Mouse (Mus musculus) kidney, embryonic 15.5 days (tissue): ENCODE results near the gene Cabp2. TPM values are rescaled to one million over a fixed set of nuclear protein-coding genes. Genes with fewer than 3 reads are reported as not detected.

Source experiments
- ATAC-seq: fragments of 200-750 bp; cut with Nextera tagmentation; replicated peaks from 2 replicates; pipeline ENCODE4 v1.8.0; 2017; ENCODE audit warnings: moderate TSS enrichment; ENCODE audit not compliant: low FRiP score
- H3K27ac ChIP-seq: fragments of 300-500 bp; sonication (generic); 2 replicates; pipeline ENCODE4 v1.5.1; 2015; ENCODE audit warnings: mild to moderate bottlenecking, inconsistent platforms
- H3K27me3 ChIP-seq: fragments of 300-500 bp; sonication (generic); 2 replicates; pipeline ENCODE4 v1.6.1; 2015; ENCODE audit warnings: inconsistent platforms
- H3K36me3 ChIP-seq: fragments of 300-500 bp; sonication (generic); 2 replicates; pipeline ENCODE4 v1.6.1; 2015; ENCODE audit warnings: inconsistent platforms
- H3K4me1 ChIP-seq: fragments of 300-500 bp; sonication (generic); 2 replicates; pipeline ENCODE4 v1.6.1; 2015; ENCODE audit warnings: inconsistent platforms
- H3K4me2 ChIP-seq: fragments of 300-500 bp; sonication (generic); 2 replicates; pipeline ENCODE4 v1.6.1; 2015; ENCODE audit warnings: moderate library complexity, mild to moderate bottlenecking, inconsistent platforms
- H3K4me3 ChIP-seq: fragments of 300-500 bp; sonication (generic); replicated peaks from 2 replicates; pipeline ENCODE4 v1.5.1; 2015; ENCODE audit warnings: mild to moderate bottlenecking, inconsistent platforms
- H3K9ac ChIP-seq: fragments of 300-500 bp; sonication (generic); 2 replicates; pipeline ENCODE4 v1.6.1; 2015; ENCODE audit warnings: mild to moderate bottlenecking, inconsistent platforms
- H3K9me3 ChIP-seq: fragments of 300-500 bp; sonication (generic); replicated peaks from 2 replicates; pipeline ENCODE4 v1.6.1; 2016; ENCODE audit warnings: inconsistent platforms
- WGBS: fragments of 180-500 bp; shearing (Covaris S2); methylation state at CpG from one replicate; pipeline ENCODE4 v1.1.7; 2015; ENCODE audit warnings: mixed read lengths; 5-methylcytosine and 5-hydroxymethylcytosine counted together
- polyA plus RNA-seq: library from polyadenylated mRNA; unstranded; fragments of >200 nt; fragmentation: Nextera tagmentation; extraction: Ambion mirVana; gene quantifications from 2 replicates; pipeline ENCODE4 v1.2.1, GENCODE M21; 2015

The Cabp2 gene
- polyA plus RNA-seq, 1 experiment from 2014 or later = 0.84 TPM

GRCm38 (mm10) chr19:4108535-4108934, 27.2 kb downstream of the Cabp2 start:
- no peak for ATAC-seq
- Histone ChIP-seq H3K4me3 (no peak overlapping the region), H3K27ac (no peak overlapping the region), H3K4me2 (no peak overlapping the region), H3K9ac (no peak overlapping the region), H3K4me1 (peaks cover 32% of the 10 kb centered on the region), H3K36me3 (peaks cover 30% of the 10 kb centered on the region), H3K27me3 (no peaks in the 10 kb centered on the region), H3K9me3 (no peaks in the 10 kb centered on the region)
- WGBS = 85% methylated on average over 9 of the region's 9 CpGs

- Histone ChIP-seq H3K9ac (no peak overlapping the region), H3K36me3 (peaks cover 60% of the 10 kb centered on the region), H3K9me3 (no peaks in the 10 kb centered on the region), H3K4me1 (peaks cover 52% of the 10 kb centered on the region), H3K27me3 (no peaks in the 10 kb centered on the region), H3K4me2 (no peak overlapping the region), H3K27ac (peak overlapping the region; percentile 84; the same call in 1 of the 2 replicates), H3K4me3 (no peak overlapping the region)
- 92% methylated on average over 26 of the region's 26 CpGs for WGBS
- ATAC-seq = no peak
Observed at GRCm38 (mm10) chr19:4112063-4112960, 30.9 kb downstream of the Cabp2 start.

GRCm38 (mm10) chr19:4113186-4113805, 31.9 kb downstream of the Cabp2 start:
- Histone ChIP-seq H3K36me3 (peaks cover 64% of the 10 kb centered on the region), H3K9ac (no peak overlapping the region), H3K9me3 (no peaks in the 10 kb centered on the region), H3K27me3 (no peaks in the 10 kb centered on the region), H3K4me1 (peaks cover 53% of the 10 kb centered on the region), H3K27ac (peak overlapping the region; percentile 84), H3K4me2 (peak overlapping the region; percentile 13; the same call in 1 of the 2 replicates), H3K4me3 (no peak overlapping the region)
- peak; percentile 19; the same call in 1 of the 2 replicates for ATAC-seq
- 39% methylated on average over 13 of the region's 13 CpGs for WGBS

- peak; percentile 69 for ATAC-seq
- H3K36me3 ChIP-seq = peaks cover 66% of the 10 kb centered on the region
- H3K4me2 ChIP-seq = peak overlapping the region; percentile 13; the same call in 1 of the 2 replicates
- H3K9ac ChIP-seq = 0 out of 2 replicates have a peak overlapping the region, but pooled peaks have one; percentile 21
- H3K4me1 ChIP-seq = peaks cover 53% of the 10 kb centered on the region
- WGBS = 6% methylated on average over 5 of the region's 5 CpGs
- H3K4me3 ChIP-seq = no peak overlapping the region
- no peaks in the 10 kb centered on the region for H3K9me3 ChIP-seq
- H3K27ac ChIP-seq = peak overlapping the region; percentile 84
- H3K27me3 ChIP-seq = no peaks in the 10 kb centered on the region
Observed at GRCm38 (mm10) chr19:4113806-4114230, 32.4 kb downstream of the Cabp2 start.

- H3K36me3 ChIP-seq = peaks cover 68% of the 10 kb centered on the region
- H3K9ac ChIP-seq = peak overlapping the region; percentile 21; the same call in 1 of the 2 replicates
- H3K27me3 ChIP-seq = no peaks in the 10 kb centered on the region
- no peak overlapping the region for H3K4me2 ChIP-seq
- H3K4me3 ChIP-seq = no peak overlapping the region
- H3K9me3 ChIP-seq = no peaks in the 10 kb centered on the region
- 86% methylated on average over 10 of the region's 10 CpGs for WGBS
- peak overlapping the region; percentile 84 for H3K27ac ChIP-seq
- peaks cover 51% of the 10 kb centered on the region for H3K4me1 ChIP-seq
- no peak for ATAC-seq
Observed at GRCm38 (mm10) chr19:4114551-4114950, 33.2 kb downstream of the Cabp2 start.

- no peaks in the 10 kb centered on the region for H3K27me3 ChIP-seq
- 94% methylated on average over 10 of the region's 10 CpGs for WGBS
- H3K27ac ChIP-seq = peak overlapping the region; percentile 84
- H3K4me2 ChIP-seq = no peak overlapping the region
- no peaks in the 10 kb centered on the region for H3K9me3 ChIP-seq
- H3K36me3 ChIP-seq = peaks cover 66% of the 10 kb centered on the region
- ATAC-seq = no peak
- no peak overlapping the region for H3K4me3 ChIP-seq
- peaks cover 47% of the 10 kb centered on the region for H3K4me1 ChIP-seq
- H3K9ac ChIP-seq = no peak overlapping the region
Observed at GRCm38 (mm10) chr19:4115144-4115543, 33.8 kb downstream of the Cabp2 start.

- 91% methylated on average over 11 of the region's 11 CpGs for WGBS
- H3K27me3 ChIP-seq = no peaks in the 10 kb centered on the region
- no peak overlapping the region for H3K4me2 ChIP-seq
- H3K27ac ChIP-seq = no peak overlapping the region
- ATAC-seq = no peak
- no peak overlapping the region for H3K4me3 ChIP-seq
- no peak overlapping the region for H3K9ac ChIP-seq
- H3K36me3 ChIP-seq = peaks cover 66% of the 10 kb centered on the region
- peaks cover 50% of the 10 kb centered on the region for H3K4me1 ChIP-seq
- H3K9me3 ChIP-seq = no peaks in the 10 kb centered on the region
Observed at GRCm38 (mm10) chr19:4115816-4116215, 34.4 kb downstream of the Cabp2 start.

GRCm38 (mm10) chr19:4117006-4117405, 35.6 kb downstream of the Cabp2 start:
- Histone ChIP-seq H3K9ac (no peak overlapping the region), H3K4me1 (peaks cover 55% of the 10 kb centered on the region), H3K27me3 (no peaks in the 10 kb centered on the region), H3K4me3 (no peak overlapping the region), H3K9me3 (no peaks in the 10 kb centered on the region), H3K4me2 (no peak overlapping the region), H3K36me3 (peaks cover 60% of the 10 kb centered on the region), H3K27ac (0 out of 2 replicates have a peak overlapping the region, but pooled peaks have one; percentile 8)
- WGBS = 83% methylated on average over 7 of the region's 7 CpGs
- no peak for ATAC-seq

- H3K9me3 ChIP-seq = no peaks in the 10 kb centered on the region
- H3K4me3 ChIP-seq = no peak overlapping the region
- H3K4me1 ChIP-seq = peaks cover 44% of the 10 kb centered on the region
- H3K4me2 ChIP-seq = no peak overlapping the region
- H3K9ac ChIP-seq = no peak overlapping the region
- WGBS = 93% methylated on average over 2 of the region's 2 CpGs
- H3K36me3 ChIP-seq = peaks cover 47% of the 10 kb centered on the region
- H3K27me3 ChIP-seq = no peaks in the 10 kb centered on the region
- H3K27ac ChIP-seq = no peak overlapping the region
- no peak for ATAC-seq
Observed at GRCm38 (mm10) chr19:4118350-4118749, 37.0 kb downstream of the Cabp2 start.

- H3K4me2 ChIP-seq = peak overlapping the region; percentile 60; the same call in 1 of the 2 replicates
- H3K27ac ChIP-seq = no peak overlapping the region
- H3K4me3 ChIP-seq = peak overlapping the region; percentile 49; the same call in 1 of the 2 replicates
- peaks cover 35% of the 10 kb centered on the region for H3K4me1 ChIP-seq
- H3K9me3 ChIP-seq = no peaks in the 10 kb centered on the region
- ATAC-seq = no peak
- 89% methylated on average over 6 of the region's 6 CpGs for WGBS
- H3K9ac ChIP-seq = no peak overlapping the region
- no peaks in the 10 kb centered on the region for H3K27me3 ChIP-seq
- peaks cover 34% of the 10 kb centered on the region for H3K36me3 ChIP-seq
Observed at GRCm38 (mm10) chr19:4119716-4120487, 38.5 kb downstream of the Cabp2 start.

GRCm38 (mm10) chr19:4120496-4120895, 39.1 kb downstream of the Cabp2 start:
- ATAC-seq = no peak
- H3K4me1 ChIP-seq = peaks cover 35% of the 10 kb centered on the region
- WGBS = 91% methylated on average over 2 of the region's 2 CpGs

More at GRCm38 (mm10) chr19:4120496-4120895, 39.1 kb downstream of the Cabp2 start:
- Histone ChIP-seq H3K4me3 (peak overlapping the region; percentile 49), H3K36me3 (peaks cover 28% of the 10 kb centered on the region), H3K9me3 (no peaks in the 10 kb centered on the region), H3K27me3 (no peaks in the 10 kb centered on the region), H3K9ac (no peak overlapping the region), H3K27ac (no peak overlapping the region), H3K4me2 (peak overlapping the region; percentile 60)
